Mouse (Mus musculus) liver, embryonic 15.5 days (tissue): ENCODE results near the gene Prss30. TPM values are rescaled to one million over a fixed set of nuclear protein-coding genes. Genes with fewer than 3 reads are reported as not detected.

Experiments used
- ATAC-seq: fragments of 200-750 bp; cut with Nextera tagmentation; 2 replicates; pipeline ENCODE4 v1.8.0; 2017; ENCODE audit warnings: moderate number of reproducible peaks, mild to moderate bottlenecking, moderate library complexity; ENCODE audit not compliant: insufficient read depth
- H3K27ac ChIP-seq: fragments of 300-500 bp; sonication (generic); replicated peaks from 2 replicates; pipeline ENCODE4 v1.5.1; 2015; ENCODE audit warnings: mild to moderate bottlenecking, inconsistent platforms
- H3K27me3 ChIP-seq: fragments of 300-500 bp; sonication (generic); 2 replicates; pipeline ENCODE4 v1.6.1; 2015; ENCODE audit warnings: mild to moderate bottlenecking, inconsistent platforms
- H3K36me3 ChIP-seq: fragments of 300-500 bp; sonication (generic); replicated peaks from 2 replicates; pipeline ENCODE4 v1.6.1; 2015; ENCODE audit warnings: moderate library complexity, mild to moderate bottlenecking, inconsistent platforms
- H3K4me1 ChIP-seq: fragments of 300-500 bp; sonication (generic); replicated peaks from 2 replicates; pipeline ENCODE4 v1.6.1; 2015; ENCODE audit warnings: inconsistent platforms
- H3K4me2 ChIP-seq: fragments of 300-500 bp; sonication (generic); 2 replicates; pipeline ENCODE4 v1.6.1; 2015; ENCODE audit warnings: moderate library complexity, mild to moderate bottlenecking, inconsistent platforms
- H3K4me3 ChIP-seq: fragments of 300-500 bp; sonication (generic); replicated peaks from 2 replicates; pipeline ENCODE4 v1.5.1; 2015; ENCODE audit warnings: mild to moderate bottlenecking, inconsistent platforms
- H3K9ac ChIP-seq: fragments of 300-500 bp; sonication (generic); 2 replicates; pipeline ENCODE4 v1.6.1; 2015; ENCODE audit warnings: moderate library complexity, mild to moderate bottlenecking, inconsistent platforms
- H3K9me3 ChIP-seq: fragments of 300-500 bp; sonication (generic); replicated peaks from 2 replicates; pipeline ENCODE4 v1.6.1; 2016; ENCODE audit warnings: inconsistent platforms
- WGBS: fragments of 180-500 bp; shearing (Covaris S2); methylation state at CpG from one replicate; pipeline ENCODE4 v1.1.7; 2015; ENCODE audit warnings: mixed read lengths; ENCODE audit not compliant: insufficient replicate concordance; 5-methylcytosine and 5-hydroxymethylcytosine counted together
- polyA plus RNA-seq: library from polyadenylated mRNA; unstranded; fragments of >200 nt; fragmentation: Nextera tagmentation; extraction: Ambion mirVana; gene quantifications from 2 replicates; pipeline ENCODE4 v1.2.1, GENCODE M21; 2015

Prss30 gene
- 0.14 TPM in 1 of 2 replicates, not detected in the other for polyA plus RNA-seq

DNA sequence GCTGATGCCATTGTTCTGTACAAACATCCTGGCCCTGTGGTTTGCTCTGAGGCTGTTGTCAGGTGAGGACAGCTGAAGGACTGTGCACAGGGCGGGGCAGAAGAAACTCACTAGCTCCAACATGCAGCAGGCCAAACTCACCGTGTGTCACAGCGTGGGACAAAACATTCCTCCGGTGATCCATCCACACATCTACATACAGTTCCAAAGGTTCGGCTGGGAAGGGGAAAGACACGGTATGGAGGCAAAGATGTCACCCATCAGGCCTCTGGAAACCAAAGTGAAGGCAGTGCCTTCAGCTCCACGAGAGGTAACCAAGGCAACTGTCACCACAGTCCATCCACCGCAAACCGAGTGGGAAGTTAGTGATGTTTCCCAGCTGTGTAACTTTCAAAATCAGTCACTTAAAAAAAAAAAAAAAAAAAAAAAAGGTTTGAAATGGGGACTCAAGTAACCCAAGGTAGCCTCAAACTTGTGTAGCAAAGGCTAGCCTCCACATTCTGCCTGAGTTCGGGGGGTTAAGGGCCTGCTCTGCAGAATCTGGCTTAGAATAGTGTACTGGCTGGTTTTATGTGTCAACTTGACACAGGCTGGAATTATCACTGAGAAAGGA, at the start of gene Prss30:
Gene Prss30, minus strand, starts transcription at position 270 of the 613 bp plus-strand sequence.
- no peak within 1 kb of the TSS for H3K4me2 ChIP-seq
- no peaks in the 10 kb centered on the region for H3K36me3 ChIP-seq
- H3K9me3 ChIP-seq = no peaks in the 10 kb centered on the region
- WGBS = 59% methylated on average over 10 of the region's 10 CpGs
- H3K27me3 ChIP-seq = no peaks in the 10 kb centered on the region
- H3K9ac ChIP-seq = no peak within 1 kb of the TSS
- no peak within 1 kb of the TSS for H3K4me3 ChIP-seq
- 0 out of 2 replicates have a peak, but pooled peaks cover 2% of the 10 kb centered on the region for H3K4me1 ChIP-seq
- H3K27ac ChIP-seq = no peak within 1 kb of the TSS
- ATAC-seq = no peak

- WGBS = 56% methylated on average over 7 of the region's 7 CpGs
- Histone ChIP-seq H3K27ac (no peak overlapping the region), H3K4me2 (no peak overlapping the region), H3K36me3 (no peaks in the 10 kb centered on the region), H3K9me3 (no peaks in the 10 kb centered on the region), H3K4me1 (no peaks in the 10 kb centered on the region), H3K27me3 (no peaks in the 10 kb centered on the region), H3K9ac (no peak overlapping the region), H3K4me3 (no peak overlapping the region)
- ATAC-seq = no peak
Observed at GRCm38 (mm10) chr17:24029477-24029876, 49.1 kb upstream of the Prss30 start.

DNA sequence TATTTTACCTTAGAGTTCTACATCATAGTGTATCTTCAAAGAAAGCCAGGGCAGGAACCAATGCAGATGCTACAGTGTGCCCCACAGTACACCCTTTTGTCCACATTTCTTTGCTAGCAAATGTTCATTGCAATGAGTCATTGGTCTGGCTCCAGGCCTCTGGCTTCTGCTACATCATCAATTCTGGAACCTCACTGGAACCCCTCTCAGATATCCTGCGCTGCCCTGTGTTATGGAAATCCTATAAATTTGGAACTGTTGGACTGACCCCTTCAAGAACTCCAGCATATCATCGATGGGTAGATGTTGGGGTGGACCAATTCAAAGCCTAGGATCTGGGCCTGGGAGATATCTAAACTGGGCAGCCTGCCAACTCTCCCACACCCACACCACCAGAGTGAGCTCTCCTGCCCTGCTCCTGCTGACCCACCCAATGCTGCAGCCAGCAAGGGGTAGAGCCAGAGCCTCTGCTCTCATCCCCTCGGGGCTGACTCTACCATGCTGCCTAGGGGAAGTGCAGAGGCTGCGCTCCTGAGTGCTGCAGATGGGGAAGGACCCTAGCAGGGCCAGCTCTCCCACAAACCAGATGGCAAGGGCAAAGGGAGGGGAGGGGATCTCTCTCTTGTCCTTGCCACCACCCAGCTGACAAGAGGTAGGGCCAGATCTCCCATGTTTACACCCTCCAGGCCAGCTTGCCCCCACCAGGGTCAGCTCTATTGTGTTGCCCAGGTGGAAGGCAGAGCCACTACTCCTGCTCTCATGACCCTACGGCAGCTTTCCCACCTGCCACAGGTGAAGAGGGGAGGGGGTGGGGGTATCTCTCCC, 41.2 kb upstream of the Prss30 start:
- H3K9me3 ChIP-seq = no peaks in the 10 kb centered on the region
- H3K36me3 ChIP-seq = no peaks in the 10 kb centered on the region
- H3K27me3 ChIP-seq = 0 out of 2 replicates have a peak, but pooled peaks cover 2% of the 10 kb centered on the region
- H3K4me2 ChIP-seq = no peak overlapping the region
- H3K9ac ChIP-seq = no peak overlapping the region
- 45% methylated on average over 5 of the region's 5 CpGs for WGBS
- H3K4me3 ChIP-seq = no peak overlapping the region
- ATAC-seq = no peak
- peaks cover 7% of the 10 kb centered on the region for H3K4me1 ChIP-seq
- H3K27ac ChIP-seq = no peak overlapping the region

DNA sequence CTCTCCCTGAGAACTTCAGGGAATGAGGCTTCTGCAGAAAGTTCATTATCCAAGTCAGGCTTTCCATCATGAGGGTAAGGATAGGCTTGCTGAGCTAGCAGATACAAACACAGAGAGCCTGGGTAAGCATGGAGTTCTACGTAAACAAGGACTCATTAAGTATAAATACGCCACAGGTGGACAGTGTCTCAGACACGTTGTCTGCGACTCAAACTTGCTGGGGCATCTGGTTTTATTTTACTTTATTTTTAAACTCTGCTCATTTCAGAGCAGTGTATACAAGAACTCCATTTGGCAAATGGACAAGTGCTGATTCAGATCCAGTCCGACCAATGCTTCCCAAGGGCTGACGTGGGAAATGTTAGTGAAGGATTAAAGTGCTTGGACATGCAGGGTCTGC, 40.3 kb upstream of the Prss30 start:
- Histone ChIP-seq H3K4me1 (peaks cover 7% of the 10 kb centered on the region), H3K27me3 (0 out of 2 replicates have a peak, but pooled peaks cover 4% of the 10 kb centered on the region), H3K9me3 (no peaks in the 10 kb centered on the region), H3K27ac (no peak overlapping the region), H3K36me3 (no peaks in the 10 kb centered on the region), H3K4me2 (no peak overlapping the region), H3K4me3 (no peak overlapping the region), H3K9ac (no peak overlapping the region)
- no peak for ATAC-seq
- 70% methylated on average over 6 of the region's 6 CpGs for whole genome bisulfite sequencing

DNA sequence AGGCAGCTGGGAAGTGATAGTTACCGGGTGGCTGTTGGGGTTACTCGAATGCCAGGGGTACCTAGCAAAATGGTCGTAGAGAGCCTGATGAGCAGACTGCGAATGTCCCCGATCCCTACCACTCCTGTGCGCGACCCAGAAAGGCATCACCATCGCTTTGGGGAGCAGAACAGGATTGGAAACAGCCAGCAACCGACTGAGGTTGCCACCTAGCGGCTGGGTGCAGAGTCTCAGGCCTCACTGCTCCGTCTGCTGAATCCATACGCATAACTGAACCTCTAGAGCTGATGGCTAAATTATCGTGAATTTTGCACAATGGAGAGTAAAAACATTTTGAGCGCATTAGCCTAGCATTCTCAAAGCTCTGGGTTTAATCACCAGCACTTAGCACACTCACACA, 35.4 kb upstream of the Prss30 start:
- no peak for ATAC-seq
- no peaks in the 10 kb centered on the region for H3K36me3 ChIP-seq
- H3K27ac ChIP-seq = no peak overlapping the region
- H3K9me3 ChIP-seq = no peaks in the 10 kb centered on the region
- H3K9ac ChIP-seq = no peak overlapping the region
- H3K4me3 ChIP-seq = no peak overlapping the region
- no peak overlapping the region for H3K4me2 ChIP-seq
- peaks cover 7% of the 10 kb centered on the region; the same call in 1 of the 2 replicates for H3K27me3 ChIP-seq
- no peaks in the 10 kb centered on the region for H3K4me1 ChIP-seq
- 27% methylated on average over 14 of the region's 14 CpGs for WGBS

- H3K4me1 ChIP-seq = no peaks in the 10 kb centered on the region
- no peaks in the 10 kb centered on the region for H3K9me3 ChIP-seq
- no peak overlapping the region for H3K4me2 ChIP-seq
- H3K27me3 ChIP-seq = peaks cover 7% of the 10 kb centered on the region; the same call in 1 of the 2 replicates
- 63% methylated on average over 5 of the region's 5 CpGs for WGBS
- H3K36me3 ChIP-seq = no peaks in the 10 kb centered on the region
- H3K27ac ChIP-seq = no peak overlapping the region
- no peak for ATAC-seq
- no peak overlapping the region for H3K9ac ChIP-seq
- no peak overlapping the region for H3K4me3 ChIP-seq
Observed at GRCm38 (mm10) chr17:24014433-24014965, 34.1 kb upstream of the Prss30 start.

GRCm38 (mm10) chr17:24012921-24013320, 32.6 kb upstream of the Prss30 start:
- Histone ChIP-seq H3K4me1 (no peaks in the 10 kb centered on the region), H3K27ac (no peak overlapping the region), H3K9ac (no peak overlapping the region), H3K4me2 (no peak overlapping the region), H3K4me3 (no peak overlapping the region), H3K27me3 (peaks cover 7% of the 10 kb centered on the region; the same call in 1 of the 2 replicates), H3K9me3 (no peaks in the 10 kb centered on the region), H3K36me3 (no peaks in the 10 kb centered on the region)
- ATAC-seq = no peak
- 64% methylated on average over 2 of the region's 2 CpGs for WGBS

GRCm38 (mm10) chr17:24009617-24010016, 29.3 kb upstream of the Prss30 start:
- no peak overlapping the region for H3K9ac ChIP-seq
- no peaks in the 10 kb centered on the region for H3K36me3 ChIP-seq
- H3K9me3 ChIP-seq = no peaks in the 10 kb centered on the region
- H3K4me1 ChIP-seq = no peaks in the 10 kb centered on the region
- peaks cover 3% of the 10 kb centered on the region; the same call in 1 of the 2 replicates for H3K27me3 ChIP-seq
- 48% methylated on average over 5 of the region's 5 CpGs for WGBS
- H3K27ac ChIP-seq = no peak overlapping the region
- H3K4me3 ChIP-seq = no peak overlapping the region
- H3K4me2 ChIP-seq = no peak overlapping the region
- no peak for ATAC-seq

DNA sequence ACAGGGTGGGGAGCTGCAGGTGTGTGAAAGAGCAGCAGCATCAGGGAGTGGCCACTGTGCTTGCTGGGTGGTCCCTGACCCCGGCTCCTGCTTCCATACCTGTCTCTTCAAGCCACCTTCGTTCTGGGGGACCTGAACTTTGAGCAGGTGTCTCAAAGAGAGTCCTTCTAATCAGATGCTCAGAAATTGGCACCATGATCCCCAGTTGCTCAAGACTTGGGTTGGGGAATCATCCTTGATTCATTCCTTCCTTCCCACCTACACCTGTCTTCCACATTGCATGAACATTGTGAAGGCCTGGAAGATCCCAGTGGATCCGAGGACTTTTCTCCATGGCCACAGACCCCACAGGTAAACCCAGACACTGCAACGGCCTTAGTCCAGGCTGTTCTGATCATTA, 27.7 kb upstream of the Prss30 start:
- no peak overlapping the region for H3K27ac ChIP-seq
- no peaks in the 10 kb centered on the region for H3K9me3 ChIP-seq
- WGBS = 39% methylated on average over 4 of the region's 4 CpGs
- no peaks in the 10 kb centered on the region for H3K4me1 ChIP-seq
- H3K9ac ChIP-seq = no peak overlapping the region
- H3K4me3 ChIP-seq = no peak overlapping the region
- no peak overlapping the region for H3K4me2 ChIP-seq
- ATAC-seq = no peak
- H3K27me3 ChIP-seq = 0 out of 2 replicates have a peak, but pooled peaks cover 3% of the 10 kb centered on the region
- H3K36me3 ChIP-seq = no peaks in the 10 kb centered on the region

DNA sequence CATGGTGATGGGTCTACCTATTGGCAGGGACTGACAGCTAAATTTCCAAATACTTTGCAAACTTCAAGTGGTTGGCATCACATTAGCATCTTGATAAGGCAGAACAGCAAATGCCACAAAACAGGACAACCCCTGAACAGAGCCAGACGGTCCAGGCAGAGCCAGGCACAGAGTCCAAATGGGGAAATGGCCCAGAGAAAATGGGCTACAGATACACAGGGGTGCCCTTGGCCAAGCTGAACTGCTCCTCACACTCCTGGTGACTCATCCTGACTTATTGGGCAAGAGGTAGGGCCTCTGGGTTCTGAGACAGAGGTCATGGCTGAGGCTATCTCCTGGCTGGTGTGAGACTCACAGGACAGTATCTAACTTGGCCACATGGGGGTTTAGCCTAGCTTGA, 27.0 kb upstream of the Prss30 start:
- no peaks in the 10 kb centered on the region for H3K9me3 ChIP-seq
- no peak overlapping the region for H3K4me2 ChIP-seq
- no peaks in the 10 kb centered on the region for H3K4me1 ChIP-seq
- H3K27ac ChIP-seq = no peak overlapping the region
- H3K9ac ChIP-seq = no peak overlapping the region
- WGBS = 53% methylated on average over 1 of the region's 1 CpGs
- H3K36me3 ChIP-seq = no peaks in the 10 kb centered on the region
- ATAC-seq = peak; percentile 44
- H3K27me3 ChIP-seq = no peaks in the 10 kb centered on the region
- no peak overlapping the region for H3K4me3 ChIP-seq

DNA sequence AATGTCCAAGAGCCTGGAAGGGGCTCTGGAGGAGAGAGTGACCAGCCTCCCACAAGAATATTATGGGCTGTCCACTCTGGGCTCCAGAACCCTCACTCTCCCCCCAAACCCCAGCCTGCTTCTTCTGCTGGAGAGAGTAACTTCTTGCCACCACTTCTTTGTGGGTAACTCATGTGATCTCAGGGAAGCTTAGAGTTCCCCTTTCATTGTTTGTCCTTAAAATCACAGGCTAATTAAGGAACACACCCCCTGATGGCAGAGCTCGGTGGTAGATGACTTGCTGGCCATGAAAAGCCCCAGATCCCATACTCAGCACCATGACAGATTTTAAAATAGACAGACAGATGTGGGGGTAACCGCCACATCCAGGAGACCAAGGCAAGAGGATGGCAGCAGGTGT, 26.6 kb upstream of the Prss30 start:
- Histone ChIP-seq H3K27ac (no peak overlapping the region), H3K4me3 (no peak overlapping the region), H3K9ac (no peak overlapping the region), H3K4me2 (no peak overlapping the region), H3K36me3 (no peaks in the 10 kb centered on the region), H3K4me1 (no peaks in the 10 kb centered on the region), H3K9me3 (no peaks in the 10 kb centered on the region), H3K27me3 (no peaks in the 10 kb centered on the region)
- WGBS = 30% methylated on average over 2 of the region's 2 CpGs
- ATAC-seq = no peak
